In genomic region chr2:50609086-50609485, GRCm38 (mm10) we compare ENCODE assay signal across 9 mouse cellular contexts.
DNase-seq lines count a peak whose midpoint lies in the region; ATAC-seq and TF ChIP-seq lines count a peak whose summit lies in the region.
"Had no signal": no experiment of that assay in that cellular context is flagged by ENCODE, and none has a peak within 500 bp of the region (broad histone marks: within the 10 kb centered on the region; RNA-seq: fewer than 3 reads in every experiment).

No protein-coding gene starts in this region.

- no peaks in the 10 kb centered on the region for H3K9me3 ChIP-seq in kidney, embryonic 14.5 days (ENCODE audit: control insufficient read depth, low read length)
- H3K9me3 ChIP-seq in stomach, embryonic 14.5 days (ENCODE audit: control insufficient read depth, low read depth, low read length): no peaks in the 10 kb centered on the region
- H3K9me3 ChIP-seq: heart, embryonic 13.5 days had no signal

- no peak overlapping the region for H3K9ac ChIP-seq in kidney, embryonic 14.5 days (ENCODE audit: low read depth, low read length)
- no peak overlapping the region for H3K9ac ChIP-seq in stomach, embryonic 14.5 days (replicated peaks; ENCODE audit: low read depth, low read length)
- H3K9ac ChIP-seq: heart, embryonic 13.5 days had no signal

- no peak for ATAC-seq in kidney, embryonic 14.5 days (ENCODE audit: low FRiP score, low TSS enrichment)
- no peak for ATAC-seq in Patski
- no peak for ATAC-seq in stomach, embryonic 14.5 days (ENCODE audit: insufficient number of reproducible peaks, insufficient read depth, low FRiP score, low read depth)

- CTCF ChIA-PET in Patski (lab: Charles Lee): interaction anchor here (1.2 to 2.1 kb wide), 2 partner anchors 12 to 535 kb away, joined by 4 to 7 read pairs; no protein-coding TSS in a partner anchor

- no peaks in the 10 kb centered on the region for H3K27me3 ChIP-seq in kidney, embryonic 14.5 days (ENCODE audit: control insufficient read depth, insufficient read depth, low read length)
- no peaks in the 10 kb centered on the region for H3K27me3 ChIP-seq in Patski
- H3K27me3 ChIP-seq in stomach, embryonic 14.5 days (ENCODE audit: control insufficient read depth, insufficient read depth, low read length): no peaks in the 10 kb centered on the region
- H3K27me3 ChIP-seq: heart, embryonic 13.5 days had no signal

- no peak overlapping the region for H3K4me3 ChIP-seq in kidney, embryonic 14.5 days (ENCODE audit: low read length)
- no peak overlapping the region for H3K4me3 ChIP-seq in stomach, embryonic 14.5 days (ENCODE audit: low read depth, low read length)
- H3K4me3 ChIP-seq: heart, embryonic 13.5 days had no signal

- in situ Hi-C loops in Patski (cut with MboI; ENCODE audit: low pct_unique_long_range_greater_than_20kb): no loop called here

- no peak overlapping the region for H3K27ac ChIP-seq in kidney, embryonic 14.5 days (ENCODE audit: low read depth, low read length)
- H3K27ac ChIP-seq in stomach, embryonic 14.5 days (ENCODE audit: low read length): 0 out of 2 replicates have a peak overlapping the region, but pooled peaks have one; percentile 17
- H3K27ac ChIP-seq: heart, embryonic 13.5 days had no signal

- no peak overlapping the region for H3K4me2 ChIP-seq in kidney, embryonic 14.5 days (replicated peaks; ENCODE audit: low read depth, low read length)
- no peak overlapping the region for H3K4me2 ChIP-seq in stomach, embryonic 14.5 days (replicated peaks; ENCODE audit: low read depth, low read length)
- H3K4me2 ChIP-seq: heart, embryonic 13.5 days had no signal

- POLR2A ChIA-PET in Patski (lab: Charles Lee): no interaction called here

- TF ChIP-seq CTCF in Patski (IDR thresholded peaks at IDR 0.05): peak; percentile 58

- H3K36me3 ChIP-seq in kidney, embryonic 14.5 days (ENCODE audit: control insufficient read depth, insufficient read depth, low read length): no peaks in the 10 kb centered on the region
- H3K36me3 ChIP-seq in stomach, embryonic 14.5 days (ENCODE audit: control insufficient read depth, insufficient read depth, low read length): no peaks in the 10 kb centered on the region
- H3K36me3 ChIP-seq: heart, embryonic 13.5 days had no signal

- peak; percentile 32 for DNase-seq in kidney, adult 11 months
- DNase-seq in Patski (ENCODE audit: low read depth, low spot score): no peak
- peak; percentile 31 to 65 for DNase-seq in cerebellum, postnatal 25 days
- peak; percentile 52 to 74 for DNase-seq in kidney, postnatal 36 days
- no peak for DNase-seq in layer of hippocampus, adult 9-11 months
- DNase-seq in thymus, postnatal 0 days (ENCODE audit: low spot score): no peak

- 48% methylated on average over 1 of the region's 1 CpGs for WGBS in kidney, embryonic 14.5 days
- WGBS in stomach, embryonic 14.5 days: 55% methylated on average over 1 of the region's 1 CpGs

- no peaks in the 10 kb centered on the region for H3K4me1 ChIP-seq in kidney, embryonic 14.5 days (ENCODE audit: control insufficient read depth, insufficient read depth, low read length)
- no peaks in the 10 kb centered on the region for H3K4me1 ChIP-seq in stomach, embryonic 14.5 days (ENCODE audit: control insufficient read depth, insufficient read depth, low read length)
- H3K4me1 ChIP-seq: heart, embryonic 13.5 days had no signal

Comparison
In these comparisons a context has a peak if more than half of its experiments do, and no peak if none do; other contexts are left out.
1. DNase-seq: peak in kidney, adult 11 months (single experiment), cerebellum, postnatal 25 days (2 of 2) and kidney, postnatal 36 days (2 of 2); none in Patski (single experiment), layer of hippocampus, adult 9-11 months (single experiment) and thymus, postnatal 0 days (single experiment).